Mouse (Mus musculus) heart, embryonic 16.5 days (tissue): ENCODE results near the gene Shank3. TPM values are rescaled to one million over a fixed set of nuclear protein-coding genes. Genes with fewer than 3 reads are reported as not detected.

Source experiments
- ATAC-seq: fragments of 200-750 bp; cut with Nextera tagmentation; replicated peaks from 2 replicates; pipeline ENCODE4 v1.8.0; 2017; ENCODE audit warnings: moderate number of reproducible peaks; ENCODE audit not compliant: insufficient read depth, low FRiP score; ENCODE audit errors: extremely low read depth
- H3K27ac ChIP-seq: fragments of 300-500 bp; sonication (generic); 2 replicates; pipeline ENCODE4 v1.5.1; 2014; ENCODE audit warnings: mild to moderate bottlenecking, low read length, control low read depth, moderate library complexity
- H3K27me3 ChIP-seq: fragments of 300-500 bp; sonication (generic); 2 replicates; pipeline ENCODE4 v1.6.1; 2014; ENCODE audit warnings: low read length, mixed read lengths; ENCODE audit not compliant: control insufficient read depth, insufficient read depth
- H3K36me3 ChIP-seq: fragments of 300-500 bp; sonication (generic); 2 replicates; pipeline ENCODE4 v1.6.1; 2014; ENCODE audit not compliant: control insufficient read depth, insufficient read depth
- H3K4me1 ChIP-seq: fragments of 300-500 bp; sonication (generic); 2 replicates; pipeline ENCODE4 v1.6.1; 2014; ENCODE audit warnings: low read length, mixed read lengths; ENCODE audit not compliant: control insufficient read depth, insufficient read depth
- H3K4me2 ChIP-seq: fragments of 300-500 bp; sonication (generic); 2 replicates; pipeline ENCODE4 v1.6.1; 2014; ENCODE audit warnings: low read depth, mild to moderate bottlenecking, control low read depth, low read length
- H3K4me3 ChIP-seq: fragments of 300-500 bp; sonication (generic); 2 replicates; pipeline ENCODE4 v1.5.1; 2014; ENCODE audit warnings: mild to moderate bottlenecking, control low read depth, low read length
- H3K9ac ChIP-seq: fragments of 300-500 bp; sonication (generic); 2 replicates; pipeline ENCODE4 v1.6.1; 2014; ENCODE audit warnings: low read length, control low read depth
- H3K9me3 ChIP-seq: fragments of 300-500 bp; sonication (generic); replicated peaks from 2 replicates; pipeline ENCODE4 v1.6.1; 2016; ENCODE audit warnings: low read length; ENCODE audit not compliant: control insufficient read depth
- WGBS: fragments of 180-500 bp; shearing (Covaris S2); extraction: QIAGEN DNeasy Blood & Tissue Kit; methylation state at CpG from one replicate; pipeline ENCODE4 v1.1.7; 2014; 5-methylcytosine and 5-hydroxymethylcytosine counted together
- polyA plus RNA-seq: library from polyadenylated mRNA; unstranded; fragments of >200 nt; fragmentation: Nextera tagmentation; extraction: Ambion mirVana; gene quantifications from 2 replicates; pipeline ENCODE4 v1.2.1, GENCODE M21; 2015

Gene Shank3
- polyA plus RNA-seq = 1.6 and 2.0 TPM in 2 replicates

- Histone ChIP-seq H3K27ac (peak within 1 kb of the TSS; percentile 84), H3K9me3 (no peaks in the 10 kb centered on the region), H3K36me3 (no peaks in the 10 kb centered on the region), H3K27me3 (peaks cover 37% of the 10 kb centered on the region), H3K4me2 (peak within 1 kb of the TSS; percentile 79), H3K4me1 (peaks cover 6% of the 10 kb centered on the region), H3K9ac (peak within 1 kb of the TSS; percentile 75), H3K4me3 (peak within 1 kb of the TSS; percentile 75)
- ATAC-seq = peak; percentile 37
- under 1% methylated on average over 33 of the region's 72 CpGs for WGBS
Measured at GRCm38 (mm10) chr15:89498961-89499688, at the start of gene Shank3. Gene Shank3, plus strand, starts transcription at chr15:89499623.

GRCm38 (mm10) chr15:89452906-89453864, 46.2 kb upstream of the Shank3 start:
- Histone ChIP-seq H3K9ac (no peak overlapping the region), H3K36me3 (no peaks in the 10 kb centered on the region), H3K9me3 (no peaks in the 10 kb centered on the region), H3K4me3 (peak overlapping the region; percentile 50), H3K4me1 (peaks cover 4% of the 10 kb centered on the region; the same call in 1 of the 2 replicates), H3K27me3 (peaks cover 44% of the 10 kb centered on the region), H3K27ac (no peak overlapping the region), H3K4me2 (peak overlapping the region; percentile 71)
- 5% methylated on average over 24 of the region's 24 CpGs for WGBS
- peak; percentile 69 for ATAC-seq

GRCm38 (mm10) chr15:89453865-89454478, 45.5 kb upstream of the Shank3 start, which contains the start of gene Mapk8ip2:
Gene Mapk8ip2, plus strand, starts transcription at chr15:89453913.
- H3K9me3 ChIP-seq = no peaks in the 10 kb centered on the region
- ATAC-seq = no peak
- H3K36me3 ChIP-seq = no peaks in the 10 kb centered on the region
- H3K9ac ChIP-seq = no peak within 1 kb of the TSS
- WGBS = under 1% methylated on average over 53 of the region's 53 CpGs
- peak within 1 kb of the TSS; percentile 71 for H3K4me2 ChIP-seq
- H3K27me3 ChIP-seq = peaks cover 44% of the 10 kb centered on the region
- H3K27ac ChIP-seq = no peak within 1 kb of the TSS
- H3K4me3 ChIP-seq = peak within 1 kb of the TSS; percentile 50
- H3K4me1 ChIP-seq = peaks cover 4% of the 10 kb centered on the region; the same call in 1 of the 2 replicates

GRCm38 (mm10) chr15:89454857-89455256, 44.6 kb upstream of the Shank3 start:
- peaks cover 4% of the 10 kb centered on the region; the same call in 1 of the 2 replicates for H3K4me1 ChIP-seq
- no peak overlapping the region for H3K9ac ChIP-seq
- no peaks in the 10 kb centered on the region for H3K9me3 ChIP-seq
- no peak overlapping the region for H3K4me3 ChIP-seq
- H3K36me3 ChIP-seq = no peaks in the 10 kb centered on the region
- no peak overlapping the region for H3K27ac ChIP-seq
- 22% methylated on average over 5 of the region's 6 CpGs for WGBS
- H3K4me2 ChIP-seq = no peak overlapping the region
- ATAC-seq = no peak
- H3K27me3 ChIP-seq = peaks cover 46% of the 10 kb centered on the region

GRCm38 (mm10) chr15:89455642-89456041, 43.8 kb upstream of the Shank3 start:
- H3K9me3 ChIP-seq = no peaks in the 10 kb centered on the region
- 63% methylated on average over 6 of the region's 6 CpGs for WGBS
- H3K27me3 ChIP-seq = peaks cover 43% of the 10 kb centered on the region
- no peaks in the 10 kb centered on the region for H3K36me3 ChIP-seq
- H3K9ac ChIP-seq = no peak overlapping the region
- no peak overlapping the region for H3K27ac ChIP-seq
- no peak overlapping the region for H3K4me3 ChIP-seq
- no peak for ATAC-seq
- peaks cover 4% of the 10 kb centered on the region; the same call in 1 of the 2 replicates for H3K4me1 ChIP-seq
- H3K4me2 ChIP-seq = no peak overlapping the region

GRCm38 (mm10) chr15:89458942-89459341, 40.5 kb upstream of the Shank3 start:
- H3K4me3 ChIP-seq = no peak overlapping the region
- H3K27ac ChIP-seq = no peak overlapping the region
- H3K9ac ChIP-seq = no peak overlapping the region
- no peaks in the 10 kb centered on the region for H3K9me3 ChIP-seq
- 82% methylated on average over 15 of the region's 15 CpGs for WGBS
- H3K27me3 ChIP-seq = peaks cover 31% of the 10 kb centered on the region
- no peak overlapping the region for H3K4me2 ChIP-seq
- H3K4me1 ChIP-seq = peaks cover 2% of the 10 kb centered on the region; the same call in 1 of the 2 replicates
- H3K36me3 ChIP-seq = no peaks in the 10 kb centered on the region
- no peak for ATAC-seq

- Histone ChIP-seq H3K36me3 (no peaks in the 10 kb centered on the region), H3K4me2 (no peak overlapping the region), H3K4me3 (no peak overlapping the region), H3K4me1 (no peaks in the 10 kb centered on the region), H3K27me3 (peaks cover 23% of the 10 kb centered on the region), H3K27ac (no peak overlapping the region), H3K9ac (no peak overlapping the region), H3K9me3 (no peaks in the 10 kb centered on the region)
- no peak for ATAC-seq
- WGBS = 70% methylated on average over 7 of the region's 7 CpGs
Measured at GRCm38 (mm10) chr15:89459821-89460220, 39.6 kb upstream of the Shank3 start.

- Histone ChIP-seq H3K9ac (no peak overlapping the region), H3K27ac (no peak overlapping the region), H3K36me3 (no peaks in the 10 kb centered on the region), H3K27me3 (peaks cover 18% of the 10 kb centered on the region), H3K4me3 (no peak overlapping the region), H3K4me2 (no peak overlapping the region), H3K4me1 (no peaks in the 10 kb centered on the region), H3K9me3 (no peaks in the 10 kb centered on the region)
- 55% methylated on average over 10 of the region's 10 CpGs for WGBS
- no peak for ATAC-seq
Measured at GRCm38 (mm10) chr15:89460298-89460697, 39.1 kb upstream of the Shank3 start.
